Mouse (Mus musculus) limb, embryonic 15.5 days (tissue): ENCODE measurements around the gene Mov10l1. TPM values are rescaled to one million over a fixed set of nuclear protein-coding genes. Genes with fewer than 3 reads are reported as not detected.

ENCODE experiments used
- ATAC-seq: fragments of 200-750 bp; cut with Nextera tagmentation; 2 replicates; pipeline ENCODE4 v1.8.0; 2017; ENCODE audit warnings: low read depth, moderate TSS enrichment; ENCODE audit not compliant: insufficient number of reproducible peaks, low FRiP score, low TSS enrichment
- H3K27ac ChIP-seq: fragments of 300-500 bp; sonication (generic); 2 replicates; pipeline ENCODE4 v1.5.1; 2015; ENCODE audit warnings: moderate library complexity, mild to moderate bottlenecking, inconsistent platforms
- H3K27me3 ChIP-seq: fragments of 300-500 bp; sonication (generic); 2 replicates; pipeline ENCODE4 v1.6.1; 2015; ENCODE audit warnings: inconsistent platforms
- H3K36me3 ChIP-seq: fragments of 300-500 bp; sonication (generic); 2 replicates; pipeline ENCODE4 v1.6.1; 2015; ENCODE audit warnings: inconsistent platforms
- H3K4me1 ChIP-seq: fragments of 300-500 bp; sonication (generic); 2 replicates; pipeline ENCODE4 v1.6.1; 2015; ENCODE audit warnings: inconsistent platforms
- H3K4me2 ChIP-seq: fragments of 300-500 bp; sonication (generic); 2 replicates; pipeline ENCODE4 v1.6.1; 2015; ENCODE audit warnings: mild to moderate bottlenecking, inconsistent platforms
- H3K4me3 ChIP-seq: fragments of 300-500 bp; sonication (generic); 2 replicates; pipeline ENCODE4 v1.5.1; 2015; ENCODE audit warnings: mild to moderate bottlenecking, inconsistent platforms
- H3K9ac ChIP-seq: fragments of 300-500 bp; sonication (generic); 2 replicates; pipeline ENCODE4 v1.6.1; 2015; ENCODE audit warnings: inconsistent platforms
- H3K9me3 ChIP-seq: fragments of 300-500 bp; sonication (generic); 2 replicates; pipeline ENCODE4 v1.6.1; 2016; ENCODE audit warnings: inconsistent platforms
- WGBS: fragments of 180-500 bp; shearing (Covaris S2); methylation state at CpG from one replicate; pipeline ENCODE4 v1.1.7; 2015; 5-methylcytosine and 5-hydroxymethylcytosine counted together
- polyA plus RNA-seq: library from polyadenylated mRNA; unstranded; fragments of >200 nt; fragmentation: Nextera tagmentation; extraction: Ambion mirVana; gene quantifications from 2 replicates; pipeline ENCODE4 v1.2.1, GENCODE M21; 2015

The Mov10l1 gene
- polyA plus RNA-seq, 1 experiment from 2014 or later, result 0.08 TPM

- no peak overlapping the region for H3K4me2 ChIP-seq
- 58% methylated on average over 6 of the region's 6 CpGs for WGBS
- H3K4me1 ChIP-seq, result peaks cover 24% of the 10 kb centered on the region
- no peak overlapping the region for H3K9ac ChIP-seq
- H3K36me3 ChIP-seq, result no peaks in the 10 kb centered on the region
- no peaks in the 10 kb centered on the region for H3K9me3 ChIP-seq
- no peak for ATAC-seq
- H3K27me3 ChIP-seq, result peaks cover 74% of the 10 kb centered on the region
- H3K4me3 ChIP-seq, result no peak overlapping the region
- H3K27ac ChIP-seq, result no peak overlapping the region
Observed at GRCm38 (mm10) chr15:89063536-89063935, 80.8 kb downstream of the Mov10l1 start.

- peaks cover 16% of the 10 kb centered on the region for H3K4me1 ChIP-seq
- H3K9me3 ChIP-seq, result no peaks in the 10 kb centered on the region
- H3K9ac ChIP-seq, result no peak overlapping the region
- peaks cover 77% of the 10 kb centered on the region for H3K27me3 ChIP-seq
- no peak overlapping the region for H3K4me3 ChIP-seq
- H3K36me3 ChIP-seq, result no peaks in the 10 kb centered on the region
- WGBS, result 92% methylated on average over 5 of the region's 5 CpGs
- ATAC-seq, result no peak
- no peak overlapping the region for H3K4me2 ChIP-seq
- H3K27ac ChIP-seq, result no peak overlapping the region
Observed at GRCm38 (mm10) chr15:89064891-89065290, 82.2 kb downstream of the Mov10l1 start.

- Histone ChIP-seq H3K27ac (no peak overlapping the region), H3K4me2 (peak overlapping the region; percentile 30; the same call in 1 of the 2 replicates), H3K36me3 (no peaks in the 10 kb centered on the region), H3K4me1 (peaks cover 10% of the 10 kb centered on the region; the same call in 1 of the 2 replicates), H3K9me3 (no peaks in the 10 kb centered on the region), H3K4me3 (0 out of 2 replicates have a peak overlapping the region, but pooled peaks have one; percentile 8), H3K27me3 (peaks cover 59% of the 10 kb centered on the region), H3K9ac (no peak overlapping the region)
- no peak for ATAC-seq
- WGBS, result 29% methylated on average over 35 of the region's 35 CpGs
Observed at GRCm38 (mm10) chr15:89067609-89068008, 84.9 kb downstream of the Mov10l1 start.

- Histone ChIP-seq H3K9ac (no peak overlapping the region), H3K4me3 (no peak overlapping the region), H3K9me3 (no peaks in the 10 kb centered on the region), H3K4me2 (no peak overlapping the region), H3K36me3 (no peaks in the 10 kb centered on the region), H3K27ac (no peak overlapping the region), H3K27me3 (peaks cover 59% of the 10 kb centered on the region), H3K4me1 (peaks cover 10% of the 10 kb centered on the region; the same call in 1 of the 2 replicates)
- no peak for ATAC-seq
- 28% methylated on average over 26 of the region's 26 CpGs for WGBS
Observed at GRCm38 (mm10) chr15:89068226-89068625, 85.5 kb downstream of the Mov10l1 start.

- Histone ChIP-seq H3K27ac (no peak overlapping the region), H3K4me1 (peaks cover 13% of the 10 kb centered on the region), H3K27me3 (peaks cover 53% of the 10 kb centered on the region), H3K9ac (no peak overlapping the region), H3K9me3 (no peaks in the 10 kb centered on the region), H3K36me3 (no peaks in the 10 kb centered on the region), H3K4me2 (no peak overlapping the region), H3K4me3 (no peak overlapping the region)
- WGBS, result 74% methylated on average over 19 of the region's 19 CpGs
- ATAC-seq, result no peak
Observed at GRCm38 (mm10) chr15:89069336-89069840, 86.7 kb downstream of the Mov10l1 start.

- peaks cover 44% of the 10 kb centered on the region for H3K27me3 ChIP-seq
- H3K9me3 ChIP-seq, result no peaks in the 10 kb centered on the region
- WGBS, result 74% methylated on average over 24 of the region's 24 CpGs
- H3K27ac ChIP-seq, result no peak overlapping the region
- no peak overlapping the region for H3K9ac ChIP-seq
- H3K4me2 ChIP-seq, result no peak overlapping the region
- H3K4me3 ChIP-seq, result no peak overlapping the region
- H3K4me1 ChIP-seq, result peaks cover 24% of the 10 kb centered on the region
- H3K36me3 ChIP-seq, result no peaks in the 10 kb centered on the region
- no peak for ATAC-seq
Observed at GRCm38 (mm10) chr15:89070606-89071005, 87.9 kb downstream of the Mov10l1 start.

GRCm38 (mm10) chr15:89073993-89074603 is 91.4 kb downstream of the Mov10l1 start:
- Histone ChIP-seq H3K4me3 (no peak overlapping the region), H3K27ac (no peak overlapping the region), H3K4me1 (peaks cover 41% of the 10 kb centered on the region), H3K9me3 (no peaks in the 10 kb centered on the region), H3K9ac (no peak overlapping the region), H3K27me3 (peaks cover 9% of the 10 kb centered on the region), H3K36me3 (no peaks in the 10 kb centered on the region), H3K4me2 (peak overlapping the region; percentile 88; the same call in 1 of the 2 replicates)
- ATAC-seq, result no peak
- 58% methylated on average over 10 of the region's 10 CpGs for WGBS

- H3K36me3 ChIP-seq, result peaks cover 3% of the 10 kb centered on the region; the same call in 1 of the 2 replicates
- no peaks in the 10 kb centered on the region for H3K9me3 ChIP-seq
- H3K4me3 ChIP-seq, result peak within 1 kb of the TSS; percentile 82
- H3K27me3 ChIP-seq, result peaks cover 1% of the 10 kb centered on the region
- peak within 1 kb of the TSS; percentile 88 for H3K4me2 ChIP-seq
- peaks cover 41% of the 10 kb centered on the region for H3K4me1 ChIP-seq
- peak within 1 kb of the TSS; percentile 85 for H3K9ac ChIP-seq
- peak within 1 kb of the TSS; percentile 88 for H3K27ac ChIP-seq
- ATAC-seq, result no peak
- 18% methylated on average over 11 of the region's 11 CpGs for WGBS
Observed at GRCm38 (mm10) chr15:89074613-89075477, 92.1 kb downstream of the Mov10l1 start, which contains the start of gene Trabd. Gene Trabd, plus strand, starts transcription at chr15:89075124.

- ATAC-seq, result peak; percentile 87
- peak overlapping the region; percentile 88 for H3K4me2 ChIP-seq
- peak overlapping the region; percentile 82 for H3K4me3 ChIP-seq
- H3K36me3 ChIP-seq, result peaks cover 10% of the 10 kb centered on the region; the same call in 1 of the 2 replicates
- H3K4me1 ChIP-seq, result peaks cover 41% of the 10 kb centered on the region
- no peaks in the 10 kb centered on the region for H3K27me3 ChIP-seq
- WGBS, result under 1% methylated on average over 44 of the region's 59 CpGs
- H3K27ac ChIP-seq, result peak overlapping the region; percentile 88
- H3K9ac ChIP-seq, result peak overlapping the region; percentile 85
- H3K9me3 ChIP-seq, result no peaks in the 10 kb centered on the region
Observed at GRCm38 (mm10) chr15:89075478-89076147, 92.9 kb downstream of the Mov10l1 start.

- Histone ChIP-seq H3K4me1 (peaks cover 41% of the 10 kb centered on the region), H3K27ac (peak overlapping the region; percentile 88), H3K4me2 (peak overlapping the region; percentile 88), H3K36me3 (peaks cover 16% of the 10 kb centered on the region), H3K27me3 (no peaks in the 10 kb centered on the region), H3K9ac (peak overlapping the region; percentile 85), H3K4me3 (peak overlapping the region; percentile 82), H3K9me3 (no peaks in the 10 kb centered on the region)
- under 1% methylated on average over 28 of the region's 39 CpGs for WGBS
- peak; percentile 18 for ATAC-seq
Observed at GRCm38 (mm10) chr15:89076156-89076731, 93.5 kb downstream of the Mov10l1 start.

GRCm38 (mm10) chr15:89078208-89078836 is 95.6 kb downstream of the Mov10l1 start:
- Histone ChIP-seq H3K27me3 (no peaks in the 10 kb centered on the region), H3K9me3 (no peaks in the 10 kb centered on the region), H3K9ac (no peak overlapping the region), H3K4me3 (peak overlapping the region; percentile 82), H3K4me1 (peaks cover 41% of the 10 kb centered on the region), H3K4me2 (peak overlapping the region; percentile 88; the same call in 1 of the 2 replicates), H3K36me3 (peaks cover 37% of the 10 kb centered on the region), H3K27ac (no peak overlapping the region)
- no peak for ATAC-seq
- WGBS, result 45% methylated on average over 9 of the region's 9 CpGs
